Mouse (Mus musculus) spleen, adult 18-20 months (tissue): ENCODE measurements around the gene Tssk2.

Source experiments
- DNase-seq, 2 experiments: peaks; one replicate each; pipeline ENCODE4 v3.0.0; 2022; ENCODE audit warnings: mixed read lengths in 2 of 2

Tssk2 gene

DNA sequence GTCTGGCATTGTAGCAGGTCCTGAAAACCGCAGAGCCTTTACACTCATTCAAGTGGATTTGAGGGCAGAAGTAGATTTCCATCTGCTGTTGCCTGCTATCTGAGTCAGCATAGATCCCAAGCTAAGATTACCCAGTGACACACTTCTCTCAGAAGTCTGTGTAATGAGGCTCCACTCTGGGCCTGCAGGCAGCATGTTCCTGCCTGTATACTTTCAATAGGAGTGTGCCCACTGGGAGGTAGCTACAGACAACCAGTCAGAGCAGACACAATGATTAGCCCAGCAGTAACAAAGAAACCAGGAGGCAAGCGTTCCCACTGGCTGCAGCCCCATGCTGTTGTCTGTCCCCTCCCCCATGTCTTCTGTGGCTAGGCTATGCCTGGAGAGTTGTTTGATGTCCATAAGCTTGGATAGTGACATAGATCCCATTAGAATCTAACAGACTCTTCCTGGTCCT lies 51.0 kb downstream of the Tssk2 start:
- DNase-seq = no peak
